Mouse (Mus musculus) intestine, postnatal 0 days (tissue): ENCODE data around the gene Arhgap1. TPM values are rescaled to one million over a fixed set of nuclear protein-coding genes. Genes with fewer than 3 reads are reported as not detected.

Experiments
- ATAC-seq: fragments of 200-750 bp; cut with Nextera tagmentation; 2 replicates; pipeline ENCODE4 v1.8.0; 2017; ENCODE audit warnings: mild to moderate bottlenecking, moderate TSS enrichment, moderate library complexity
- H3K27ac ChIP-seq: fragments of 300-500 bp; sonication (generic); 2 replicates; pipeline ENCODE4 v1.5.1; 2014; ENCODE audit warnings: mild to moderate bottlenecking, low read depth, low read length, moderate library complexity
- H3K27me3 ChIP-seq: fragments of 300-500 bp; sonication (generic); replicated peaks from 2 replicates; pipeline ENCODE4 v1.6.1; 2014; ENCODE audit warnings: low read length, mixed read lengths; ENCODE audit not compliant: control insufficient read depth, insufficient read depth
- H3K36me3 ChIP-seq: fragments of 300-500 bp; sonication (generic); 2 replicates; pipeline ENCODE4 v1.6.1; 2014; ENCODE audit warnings: mild to moderate bottlenecking, moderate library complexity; ENCODE audit not compliant: control insufficient read depth, insufficient read depth
- H3K4me1 ChIP-seq: fragments of 300-500 bp; sonication (generic); replicated peaks from 2 replicates; pipeline ENCODE4 v1.6.1; 2014; ENCODE audit warnings: antibody characterized with exemption, low read length, mixed read lengths; ENCODE audit not compliant: control insufficient read depth, insufficient read depth
- H3K4me2 ChIP-seq: fragments of 300-500 bp; sonication (generic); replicated peaks from 2 replicates; pipeline ENCODE4 v1.6.1; 2014; ENCODE audit warnings: low read depth, mild to moderate bottlenecking, moderate library complexity
- H3K4me3 ChIP-seq: fragments of 300-500 bp; sonication (generic); 2 replicates; pipeline ENCODE4 v1.5.1; 2014; ENCODE audit warnings: low read depth, low read length
- H3K9ac ChIP-seq: fragments of 300-500 bp; sonication (generic); 2 replicates; pipeline ENCODE4 v1.6.1; 2014; ENCODE audit warnings: mild to moderate bottlenecking, low read depth, low read length
- H3K9me3 ChIP-seq: fragments of 300-500 bp; sonication (generic); 2 replicates; pipeline ENCODE4 v1.6.1; 2016; ENCODE audit warnings: mixed run types; ENCODE audit not compliant: control insufficient read depth
- CTCF ChIP-seq: sonication (generic); IDR thresholded peaks from 2 replicates; pipeline ENCODE4 v1.5.1; 2016; ENCODE audit warnings: low read depth, mild to moderate bottlenecking, control low read depth, antibody characterized with exemption, moderate library complexity
- WGBS: fragments of 180-500 bp; shearing (Covaris S2); extraction: QIAGEN DNeasy Blood & Tissue Kit; methylation state at CpG from one replicate; pipeline ENCODE4 v1.1.7; 2014; 5-methylcytosine and 5-hydroxymethylcytosine counted together
- polyA plus RNA-seq: library from polyadenylated mRNA; unstranded; fragments of >200 nt; fragmentation: Nextera tagmentation; extraction: Ambion mirVana; gene quantifications from 2 replicates; pipeline ENCODE4 v1.2.1, GENCODE M21; 2015

The Arhgap1 gene
- polyA plus RNA-seq, 1 experiment from 2014 or later: 92.3 TPM

DNA sequence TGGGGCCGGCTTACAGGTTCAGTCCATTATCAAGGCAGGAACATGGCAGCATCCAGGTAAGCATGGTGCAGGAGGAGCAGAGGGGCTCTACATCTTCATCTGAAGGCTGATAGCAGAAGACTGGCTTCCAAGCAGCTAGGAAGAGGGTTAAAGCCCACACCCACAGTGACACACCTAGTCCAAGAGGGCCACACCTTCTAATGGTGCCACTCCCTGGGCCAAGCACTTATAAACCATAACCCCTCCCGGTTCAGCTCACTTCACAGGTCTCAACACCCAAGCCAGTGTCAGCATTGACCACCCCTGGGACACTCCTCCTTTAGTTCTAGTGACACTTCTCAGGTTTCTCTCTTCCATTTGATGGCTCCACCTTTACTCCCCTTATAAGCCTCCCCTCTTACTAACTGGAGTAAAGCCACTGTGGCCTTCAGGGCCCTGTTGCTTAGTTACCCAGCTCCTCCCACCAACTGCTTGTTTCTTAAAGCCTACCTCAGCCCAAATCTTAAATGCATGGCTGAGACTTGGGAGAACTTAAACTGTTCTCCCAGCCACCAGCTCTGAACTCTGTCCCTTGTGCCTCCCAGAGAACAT is 6.7 kb upstream of the Arhgap1 start:
- no peaks in the 10 kb centered on the region for H3K27me3 ChIP-seq
- peaks cover 47% of the 10 kb centered on the region for H3K36me3 ChIP-seq
- no peak for TF ChIP-seq CTCF
- no peak overlapping the region for H3K4me3 ChIP-seq
- WGBS: 55% methylated on average over 2 of the region's 2 CpGs
- no peaks in the 10 kb centered on the region for H3K9me3 ChIP-seq
- no peak overlapping the region for H3K9ac ChIP-seq
- no peak overlapping the region for H3K27ac ChIP-seq
- no peak for ATAC-seq
- no peaks in the 10 kb centered on the region for H3K4me1 ChIP-seq
- H3K4me2 ChIP-seq: no peak overlapping the region

DNA sequence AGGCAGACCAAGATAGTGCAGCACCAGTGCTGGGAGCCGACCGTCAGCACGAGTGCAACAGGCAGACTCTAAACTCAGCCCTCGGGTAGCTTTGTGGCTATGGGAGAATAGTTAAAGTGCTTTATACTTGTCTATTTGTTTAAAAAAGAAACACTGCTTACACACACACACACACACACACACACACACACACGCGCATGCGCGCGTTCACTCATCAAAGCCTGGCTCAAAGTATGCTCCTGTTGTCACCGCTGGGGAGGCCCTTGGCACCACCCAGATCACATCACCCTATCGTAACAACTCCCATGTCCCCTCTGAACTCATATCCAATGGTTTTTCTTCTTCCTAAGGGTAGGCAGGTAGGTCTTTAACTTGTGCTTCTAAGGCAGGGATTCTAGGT is 5.6 kb upstream of the Arhgap1 start:
- Histone ChIP-seq H3K4me3 (no peak overlapping the region), H3K27ac (no peak overlapping the region), H3K9me3 (no peaks in the 10 kb centered on the region), H3K9ac (no peak overlapping the region), H3K4me2 (no peak overlapping the region), H3K27me3 (no peaks in the 10 kb centered on the region), H3K36me3 (peaks cover 47% of the 10 kb centered on the region), H3K4me1 (no peaks in the 10 kb centered on the region)
- ATAC-seq: no peak
- no peak for TF ChIP-seq CTCF
- WGBS: 88% methylated on average over 11 of the region's 11 CpGs

DNA sequence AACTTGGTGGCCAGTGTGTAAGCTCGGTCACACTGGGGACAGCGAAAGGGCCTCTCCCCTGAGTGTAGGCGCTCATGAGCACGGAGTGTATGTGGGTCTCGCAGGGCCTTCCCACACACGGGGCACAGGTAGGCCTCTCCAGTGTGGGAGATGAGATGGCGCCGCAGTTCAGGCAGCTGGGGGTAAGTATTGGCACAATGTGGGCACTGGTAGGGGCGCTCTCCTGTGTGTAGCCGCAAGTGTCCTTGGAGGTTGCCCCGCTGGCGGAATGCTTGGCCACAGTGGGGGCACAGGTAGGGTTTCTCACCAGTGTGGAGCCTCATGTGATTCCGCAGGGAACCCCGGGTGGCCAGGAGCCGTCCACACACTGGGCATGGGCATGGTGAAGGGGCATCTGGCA is 4.3 kb upstream of the Arhgap1 start:
- peaks cover 47% of the 10 kb centered on the region for H3K36me3 ChIP-seq
- no peak overlapping the region for H3K27ac ChIP-seq
- no peak overlapping the region for H3K4me3 ChIP-seq
- no peaks in the 10 kb centered on the region for H3K9me3 ChIP-seq
- ATAC-seq: no peak
- TF ChIP-seq CTCF: no peak
- WGBS: 97% methylated on average over 15 of the region's 15 CpGs
- H3K4me2 ChIP-seq: no peak overlapping the region
- no peaks in the 10 kb centered on the region for H3K27me3 ChIP-seq
- H3K4me1 ChIP-seq: no peaks in the 10 kb centered on the region
- no peak overlapping the region for H3K9ac ChIP-seq

DNA sequence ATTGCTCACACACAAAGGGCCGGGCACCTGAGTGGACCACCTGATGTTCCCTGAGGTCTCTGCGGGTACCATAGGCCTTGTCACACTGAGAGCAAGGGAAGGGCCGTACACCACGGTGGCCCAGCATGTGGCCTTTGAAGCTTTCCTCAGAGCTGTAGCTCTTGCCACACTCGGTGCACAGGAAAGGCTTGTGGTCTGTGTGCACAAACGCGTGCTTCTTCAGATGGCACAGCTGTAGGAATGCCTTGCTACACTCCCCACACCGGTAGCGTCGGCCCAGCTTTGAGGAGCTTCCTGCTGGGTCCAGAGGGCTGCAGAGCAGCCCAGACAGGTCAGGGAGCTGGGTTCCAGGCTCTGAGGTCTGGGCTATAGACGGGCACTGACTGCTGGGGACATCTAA is 3.8 kb upstream of the Arhgap1 start:
- TF ChIP-seq CTCF: no peak
- ATAC-seq: no peak
- Histone ChIP-seq H3K4me1 (no peaks in the 10 kb centered on the region), H3K9me3 (no peaks in the 10 kb centered on the region), H3K27me3 (no peaks in the 10 kb centered on the region), H3K9ac (no peak overlapping the region), H3K27ac (no peak overlapping the region), H3K4me3 (no peak overlapping the region), H3K4me2 (no peak overlapping the region), H3K36me3 (peaks cover 47% of the 10 kb centered on the region)
- 93% methylated on average over 11 of the region's 11 CpGs for WGBS

DNA sequence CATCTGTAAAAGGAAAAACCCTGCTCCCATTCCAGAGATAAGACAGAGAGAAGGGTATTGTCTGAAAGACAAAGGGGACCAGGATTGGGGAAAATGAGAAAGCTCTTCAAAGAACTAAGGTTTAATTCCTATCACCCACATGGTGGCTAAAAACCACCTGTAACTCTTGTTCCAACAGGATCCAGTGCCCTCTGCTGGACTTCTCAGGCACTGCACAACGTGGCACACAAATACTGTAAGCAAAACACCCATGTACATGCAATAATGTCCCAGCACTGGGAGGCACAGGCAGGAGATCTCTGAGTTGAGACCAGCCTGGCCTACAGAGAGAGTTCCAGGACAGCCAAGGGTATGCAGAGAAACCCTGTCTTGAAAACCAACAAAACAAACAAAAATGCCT is 2.9 kb upstream of the Arhgap1 start:
- Histone ChIP-seq H3K4me1 (no peaks in the 10 kb centered on the region; the same call in 1 of the 2 replicates), H3K27me3 (no peaks in the 10 kb centered on the region), H3K36me3 (peaks cover 47% of the 10 kb centered on the region), H3K9ac (no peak overlapping the region), H3K27ac (no peak overlapping the region; the same call in 1 of the 2 replicates), H3K4me2 (no peak overlapping the region), H3K9me3 (no peaks in the 10 kb centered on the region), H3K4me3 (no peak overlapping the region)
- TF ChIP-seq CTCF: peak; percentile 78
- WGBS: 40% methylated on average over 1 of the region's 1 CpGs
- ATAC-seq: no peak

DNA sequence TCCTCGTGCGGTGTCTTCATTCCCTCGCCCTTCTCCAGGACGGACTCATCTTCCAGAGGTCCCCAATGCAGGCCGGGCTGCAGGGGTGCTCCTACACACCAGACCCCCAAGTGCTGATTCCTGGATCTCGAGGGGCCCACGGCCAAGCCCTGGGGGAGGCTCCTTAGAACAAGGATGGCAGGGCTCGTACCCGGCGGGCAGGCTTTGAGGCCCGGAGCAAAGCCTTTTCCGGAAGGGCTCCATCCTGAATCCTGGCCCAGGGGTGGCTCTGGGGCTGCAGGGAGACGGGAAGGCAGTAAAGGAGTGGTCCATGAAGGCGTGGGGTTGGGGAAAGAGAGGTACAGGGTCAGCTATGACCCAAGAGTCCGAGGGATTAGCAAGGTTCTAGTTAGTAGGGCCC is 508 bp upstream of the Arhgap1 start:
- H3K27me3 ChIP-seq: no peaks in the 10 kb centered on the region
- H3K4me3 ChIP-seq: peak overlapping the region; percentile 82
- peak; percentile 1; the same call in 1 of the 2 replicates for ATAC-seq
- 2% methylated on average over 15 of the region's 15 CpGs for WGBS
- H3K9ac ChIP-seq: peak overlapping the region; percentile 65
- H3K4me2 ChIP-seq: peak overlapping the region; percentile 84
- H3K9me3 ChIP-seq: no peaks in the 10 kb centered on the region
- H3K36me3 ChIP-seq: peaks cover 45% of the 10 kb centered on the region
- peak overlapping the region; percentile 89 for H3K27ac ChIP-seq
- no peaks in the 10 kb centered on the region; the same call in 1 of the 2 replicates for H3K4me1 ChIP-seq
- TF ChIP-seq CTCF: no peak
